Mouse (Mus musculus) left cerebral cortex, adult 9 months (tissue): ENCODE results near the gene Ttc9.

Experiments
- DNase-seq, 2 experiments: peaks; one replicate each; pipeline ENCODE4 v3.0.0; 2022; ENCODE audit warnings: low spot score in 2 of 2

The Ttc9 gene

GRCm38 (mm10) chr12:81630915-81631660 is at the start of gene Ttc9:
TSS of gene Ttc9 (plus strand) at chr12:81631249.
- peak in 1 of 2 experiments; percentile 33 for DNase-seq

DNA sequence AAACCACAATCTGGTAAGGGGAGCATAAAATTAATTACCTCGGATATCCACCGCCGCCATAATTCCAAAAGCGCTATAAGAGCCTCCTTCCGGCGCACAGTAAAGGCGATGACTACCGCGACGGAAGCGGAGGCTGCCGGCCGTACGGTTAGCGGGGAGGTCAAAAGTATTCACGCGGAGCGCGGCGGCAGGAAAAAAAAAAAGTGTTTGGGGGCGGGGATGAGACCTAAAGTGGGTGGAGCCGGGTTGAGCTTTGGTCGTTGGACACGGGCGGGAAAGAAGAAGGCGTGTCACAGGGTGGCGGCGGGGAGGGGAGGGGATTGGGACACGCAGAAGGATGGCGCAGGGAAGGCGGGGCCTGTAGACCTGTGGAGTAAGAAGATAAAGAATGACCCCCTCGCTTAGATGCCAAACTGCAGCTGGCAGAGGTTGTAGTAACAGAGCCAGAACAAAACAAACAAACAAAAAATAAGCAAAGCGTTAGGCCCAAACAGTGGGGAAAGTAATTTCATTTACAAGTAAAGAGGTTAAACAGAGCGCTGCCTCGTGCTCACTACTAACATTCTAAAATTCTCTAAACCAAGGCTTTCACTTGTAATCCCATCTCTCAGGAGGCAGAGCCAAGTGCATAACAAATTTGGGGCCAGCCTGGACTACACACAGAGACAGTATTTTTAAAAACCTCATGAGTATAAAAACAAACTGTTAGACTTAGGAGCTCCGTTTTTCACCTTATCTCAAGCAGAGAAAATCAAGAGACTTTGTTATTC is 36.0 kb upstream of the Ttc9 start, which contains the start of gene Med6:
Gene Med6 (minus strand): TSS at position 107 of the 770 bp plus-strand sequence.
- DNase-seq = peak; percentile 79 to 93

- no peak for DNase-seq
Observed at GRCm38 (mm10) chr12:81596547-81597262, 34.3 kb upstream of the Ttc9 start.

DNA sequence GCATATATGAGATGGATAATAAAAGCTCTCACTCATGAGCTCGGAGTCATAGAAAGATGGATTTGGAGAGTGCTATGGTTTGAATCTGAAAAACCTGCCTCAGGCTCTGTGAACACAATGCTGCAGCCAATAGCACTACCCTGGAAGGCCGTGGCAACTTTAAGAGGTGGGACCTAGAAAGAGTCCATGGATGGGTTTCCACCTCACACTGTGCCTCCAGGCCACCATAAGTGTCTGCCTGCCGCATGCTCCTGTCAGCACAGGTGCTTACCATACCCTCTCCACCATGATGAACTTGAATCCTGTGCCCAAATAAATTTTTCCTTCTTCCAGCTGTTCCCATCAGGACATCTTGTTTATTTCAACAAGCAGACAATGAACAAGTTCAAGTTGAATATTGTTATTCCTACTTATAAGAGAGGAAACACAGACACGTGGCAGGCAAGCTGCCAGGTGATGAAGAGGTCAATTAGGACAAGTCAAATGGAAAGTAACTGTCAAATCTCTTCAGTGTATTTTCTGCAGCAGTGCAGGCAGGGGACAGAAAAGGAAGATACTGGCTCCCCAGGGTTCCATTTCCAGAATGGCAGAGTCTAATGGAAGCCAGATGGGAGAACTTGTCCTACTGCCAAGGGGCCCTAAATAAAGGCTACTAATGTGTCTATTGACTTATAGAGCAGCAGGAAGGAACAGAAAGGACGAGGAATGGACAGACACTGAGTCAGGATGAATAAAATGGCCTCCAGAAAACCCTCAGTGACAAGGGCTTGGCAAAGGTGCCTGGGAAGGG is 25.9 kb upstream of the Ttc9 start:
- DNase-seq = no peak

GRCm38 (mm10) chr12:81609445-81609844 is 21.6 kb upstream of the Ttc9 start:
- DNase-seq = no peak

- peak in 1 of 2 experiments; percentile 52 for DNase-seq
Observed at GRCm38 (mm10) chr12:81615807-81616206, 15.2 kb upstream of the Ttc9 start.

GRCm38 (mm10) chr12:81616980-81617379 is 14.1 kb upstream of the Ttc9 start:
- DNase-seq = peak in 1 of 2 experiments; percentile 58

DNA sequence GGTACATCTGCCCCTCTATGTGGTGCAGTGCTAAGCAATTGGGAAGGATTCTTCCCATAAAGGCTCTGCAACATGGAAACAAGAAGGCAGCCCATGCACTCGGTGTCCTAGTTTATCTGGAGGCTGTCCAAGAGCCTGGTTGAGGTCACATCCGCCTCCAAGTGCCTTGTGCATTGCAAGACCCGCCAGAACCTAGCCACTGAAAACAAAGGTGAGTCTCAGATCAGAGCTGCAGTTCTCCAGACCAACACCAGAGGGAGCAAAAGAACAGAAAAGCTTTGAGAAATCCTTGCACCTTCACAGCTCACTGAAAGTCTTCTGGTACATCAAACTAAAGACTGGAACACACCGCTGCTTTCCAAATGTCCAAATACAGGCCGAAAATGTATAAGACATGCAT is 11.7 kb upstream of the Ttc9 start:
- peak in 1 of 2 experiments; percentile 88 for DNase-seq

GRCm38 (mm10) chr12:81623377-81623776 is 7.7 kb upstream of the Ttc9 start:
- no peak for DNase-seq

- DNase-seq = peak in 1 of 2 experiments; percentile 41
Observed at GRCm38 (mm10) chr12:81626226-81626861, 4.7 kb upstream of the Ttc9 start.

- DNase-seq = no peak
Observed at GRCm38 (mm10) chr12:81627426-81627825, 3.6 kb upstream of the Ttc9 start.

DNA sequence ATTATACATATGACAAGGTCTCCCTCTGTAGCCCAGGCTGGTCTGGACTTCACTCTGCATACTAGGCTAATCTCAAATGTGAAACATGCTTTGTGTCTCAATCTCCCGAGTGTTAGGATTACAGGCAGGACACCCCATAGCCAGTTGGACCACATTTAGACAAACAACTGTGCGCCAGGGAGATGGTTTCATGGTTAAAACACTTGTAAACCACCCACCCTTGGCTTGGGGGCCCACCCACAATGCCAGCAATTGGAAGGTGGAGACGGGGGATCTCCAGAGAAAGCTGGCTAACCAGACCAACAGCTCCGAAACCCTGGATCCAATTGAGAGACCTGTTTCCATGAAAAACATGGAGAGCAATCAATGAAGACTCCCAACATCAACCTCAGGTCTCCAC is 3.0 kb upstream of the Ttc9 start:
- DNase-seq = no peak

DNA sequence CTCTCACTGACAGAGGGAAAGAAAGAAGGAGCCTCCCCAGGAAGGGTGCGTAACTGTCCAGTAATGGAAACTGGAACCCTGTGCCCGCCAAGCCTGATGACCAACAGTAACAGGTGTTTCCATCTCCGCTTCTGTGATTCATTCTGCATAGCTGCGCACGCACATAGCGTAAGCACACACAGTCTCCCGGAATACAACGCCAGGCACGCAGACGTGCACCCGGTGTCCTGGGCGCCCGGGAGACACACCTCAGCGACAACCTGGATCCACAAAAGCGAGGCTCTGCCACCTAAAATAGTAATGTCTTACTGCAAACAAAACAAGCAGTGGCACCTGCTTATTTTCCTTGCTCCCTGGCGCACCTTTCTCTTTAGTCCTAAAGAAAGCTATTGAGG is 532 bp upstream of the Ttc9 start:
- peak in 1 of 2 experiments; percentile 70 for DNase-seq

- DNase-seq = peak in 1 of 2 experiments; percentile 24
Observed at GRCm38 (mm10) chr12:81631661-81632401, 782 bp downstream of the Ttc9 start.

GRCm38 (mm10) chr12:81633246-81633645 is 2.2 kb downstream of the Ttc9 start:
- no peak for DNase-seq

GRCm38 (mm10) chr12:81640656-81641055 is 9.6 kb downstream of the Ttc9 start:
- no peak for DNase-seq

DNA sequence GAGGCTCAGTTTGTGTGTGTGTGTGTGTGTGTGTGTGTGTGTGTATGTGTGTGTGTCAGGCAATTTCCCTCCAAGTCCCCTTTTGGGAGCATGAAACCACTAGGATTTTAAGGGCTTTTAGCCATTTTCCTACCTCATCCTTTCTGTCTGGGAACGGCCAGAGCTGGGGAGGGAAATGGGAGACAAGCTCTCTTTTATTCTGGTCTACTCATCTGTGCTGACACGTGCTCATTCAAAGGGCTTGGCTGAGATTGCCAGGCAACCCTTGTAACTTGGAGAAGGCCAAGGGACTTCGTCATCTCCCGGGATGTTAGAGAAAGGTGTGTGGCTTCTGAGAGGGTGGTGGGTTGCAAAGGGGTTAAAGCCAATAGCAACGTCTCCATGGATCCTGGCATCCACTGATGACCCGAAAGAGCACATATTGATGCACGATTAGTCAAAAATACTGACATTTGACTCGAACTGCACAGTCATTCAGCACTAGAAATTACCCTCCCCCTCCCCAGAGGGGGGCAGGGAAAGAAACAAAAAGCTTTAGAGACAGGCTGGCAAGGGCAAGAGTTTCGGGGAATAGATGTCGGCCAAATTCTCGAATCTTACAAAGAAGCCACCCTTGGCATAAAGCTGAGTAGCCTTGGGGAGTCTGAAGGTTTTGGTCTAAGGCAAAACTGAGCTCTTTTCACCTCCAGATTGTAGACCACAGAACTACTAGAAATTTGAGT is 11.5 kb downstream of the Ttc9 start:
- peak in 1 of 2 experiments; percentile 28 for DNase-seq

- DNase-seq = no peak
Observed at GRCm38 (mm10) chr12:81646811-81647210, 15.8 kb downstream of the Ttc9 start.

GRCm38 (mm10) chr12:81653344-81653743 is 22.3 kb downstream of the Ttc9 start:
- peak in 1 of 2 experiments; percentile 12 for DNase-seq
